Mouse (Mus musculus) ES-Bruce4 (cell line): ENCODE data around the gene Fhl3.

Experiments used
- CTCF ChIP-seq: IDR thresholded peaks from one replicate; pipeline ENCODE4 v1.8.1; 2011; ENCODE audit warnings: low read depth, low read length
- EP300 ChIP-seq: IDR thresholded peaks from 2 replicates; pipeline ENCODE4 v1.6.1; 2011; ENCODE audit warnings: low read depth, low read length; ENCODE audit not compliant: insufficient read depth

DNA sequence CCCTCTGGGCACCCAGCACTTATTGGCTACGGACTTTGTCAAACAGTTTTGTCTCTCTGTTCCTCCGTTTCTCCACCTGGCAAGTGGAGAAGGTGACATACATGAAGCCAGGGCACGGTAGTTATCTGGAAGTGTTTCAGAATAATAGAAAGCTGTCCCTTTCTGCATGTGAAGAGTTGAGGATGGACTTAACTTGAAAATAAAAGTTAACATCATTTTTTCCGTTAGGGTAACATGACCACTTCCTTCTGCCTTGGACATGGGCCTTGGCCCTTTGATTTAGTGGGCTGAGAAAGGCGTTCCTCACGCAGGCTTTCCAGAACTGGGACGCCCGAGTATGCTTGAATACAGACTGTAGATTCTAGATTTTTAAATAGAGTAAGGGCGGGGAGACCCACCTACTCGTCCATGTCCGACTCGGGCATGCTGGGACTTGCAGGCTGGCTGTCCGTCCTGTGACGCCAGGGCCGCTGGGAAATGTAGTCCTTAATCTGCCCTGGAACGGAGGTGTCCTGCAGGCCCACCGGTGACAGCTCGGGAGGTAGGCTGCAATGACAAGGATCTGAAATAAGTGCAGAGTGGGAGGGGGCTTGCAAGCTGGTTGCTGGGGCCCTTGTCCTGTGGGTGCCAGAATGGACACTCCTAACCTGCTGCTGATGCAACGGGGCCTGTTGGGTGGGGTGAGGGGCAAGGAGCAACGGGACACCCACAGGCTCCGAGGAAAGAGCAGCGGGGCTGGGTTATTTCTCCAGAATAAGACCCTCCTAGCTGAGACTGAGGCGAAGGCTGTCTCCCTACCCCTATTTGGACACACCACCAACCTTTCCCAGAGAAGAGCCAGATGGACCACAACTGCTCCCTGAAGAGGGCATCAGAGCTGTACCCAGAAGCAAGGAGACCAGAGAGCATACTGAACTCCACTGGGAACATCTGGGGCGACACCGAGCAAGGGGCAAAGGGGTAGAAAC, 41.2 kb downstream of the Fhl3 start, which contains the start of gene Inpp5b:
- TF ChIP-seq EP300 (no peak), CTCF (no peak)
